Mouse (Mus musculus) embryo, embryonic 10 days (tissue): ENCODE measurements around the gene Gprc5d.
A peak's percentile ranks its signal among the peaks of the same experiment; 100 is the strongest.

Experiments used
- DNase-seq: peaks from one replicate; pipeline ENCODE4 v3.0.0-alpha.2; 2015; ENCODE audit warnings: low spot score

Gprc5d gene

DNA sequence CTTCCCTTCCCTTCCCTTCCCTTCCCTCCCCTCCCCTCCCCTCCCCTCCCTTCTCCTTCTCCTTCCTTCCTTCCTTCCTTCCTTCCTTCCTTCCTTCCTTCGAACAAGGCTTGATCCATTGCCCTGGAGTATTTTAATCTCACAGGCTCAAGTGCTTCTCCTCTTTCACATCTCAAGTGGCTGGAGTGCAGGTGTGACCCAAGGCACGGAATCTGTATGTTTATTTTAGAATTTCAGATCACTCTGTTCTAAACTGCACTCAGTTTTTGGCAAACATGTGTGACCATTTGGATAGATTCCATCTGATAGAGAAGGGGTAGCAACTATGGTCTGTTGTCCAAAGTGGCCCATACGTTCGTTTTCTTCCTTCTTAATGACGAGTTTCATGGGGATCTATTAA lies 49.9 kb downstream of the Gprc5d start:
- DNase-seq, result no peak

DNA sequence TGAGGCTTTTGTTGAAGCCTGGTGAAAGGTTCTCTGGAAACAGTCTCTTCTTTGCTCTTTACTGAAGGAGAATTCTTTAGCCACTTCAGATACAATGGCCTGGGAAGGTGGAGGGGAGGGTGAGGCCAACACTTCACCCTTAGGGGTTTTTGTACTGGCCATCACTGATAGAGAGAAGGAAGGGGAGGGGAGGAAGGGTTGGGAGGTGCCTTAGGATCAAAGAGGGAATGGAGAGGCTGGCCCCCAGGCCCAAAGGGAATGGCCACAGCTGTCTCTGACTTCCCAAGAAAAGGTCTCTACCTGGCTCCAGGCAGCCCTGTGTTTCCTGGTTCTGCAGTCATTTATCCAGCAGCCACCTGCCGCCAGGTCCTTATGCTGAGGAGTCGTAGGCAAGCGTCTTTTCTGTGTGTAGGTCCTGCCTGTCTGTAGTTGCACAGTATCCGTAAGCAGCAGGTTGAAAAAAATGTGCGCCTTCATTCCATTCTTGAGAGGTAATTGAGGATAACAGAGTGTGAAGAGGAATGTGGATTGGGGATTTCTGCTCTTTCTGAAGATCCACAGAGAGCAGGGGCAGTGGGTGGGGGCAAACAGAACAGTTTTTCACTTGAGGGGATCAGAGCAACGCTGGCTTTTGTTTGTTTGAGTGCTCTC lies 51.2 kb downstream of the Gprc5d start:
- peak; percentile 33 for DNase-seq

DNA sequence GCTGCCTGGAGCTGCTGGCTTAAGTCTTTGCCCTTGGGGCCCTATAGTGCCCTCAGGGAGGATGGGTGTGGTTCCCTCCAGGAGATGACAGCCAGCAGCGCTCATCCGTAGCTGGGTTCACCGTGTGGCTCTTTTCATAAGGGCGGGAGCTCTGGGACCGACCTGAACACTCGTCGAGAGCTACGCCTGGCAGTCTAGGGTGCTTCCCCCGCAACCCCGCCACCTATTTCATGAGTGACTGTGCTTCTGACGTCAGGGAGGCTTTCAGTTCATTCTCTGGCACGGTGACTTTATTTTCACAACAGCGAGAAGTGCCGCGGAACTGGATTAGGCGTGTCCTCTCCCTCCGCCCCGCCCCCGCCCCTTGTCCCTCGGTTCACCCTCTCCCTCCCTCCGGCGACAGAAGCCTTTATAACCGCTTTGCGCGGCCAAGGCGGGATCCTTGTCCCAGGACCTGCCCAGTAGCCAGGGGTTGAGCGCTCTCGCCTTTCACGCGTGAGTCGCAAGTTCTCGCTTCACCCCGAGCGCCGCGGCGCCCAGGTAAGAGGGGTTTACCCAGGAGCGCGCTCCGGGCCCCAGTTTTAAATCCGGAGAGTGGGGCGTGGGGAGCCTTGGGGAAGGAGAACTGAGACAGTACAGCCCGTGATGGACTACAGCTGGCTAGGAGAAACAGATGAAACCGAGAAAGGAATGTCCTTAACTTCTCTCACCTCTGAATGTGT lies 52.7 kb downstream of the Gprc5d start, which contains the start of gene Gprc5a:
Gene Gprc5a (plus strand): TSS at position 416 of the 722 bp plus-strand sequence.
- peak; percentile 77 for DNase-seq

DNA sequence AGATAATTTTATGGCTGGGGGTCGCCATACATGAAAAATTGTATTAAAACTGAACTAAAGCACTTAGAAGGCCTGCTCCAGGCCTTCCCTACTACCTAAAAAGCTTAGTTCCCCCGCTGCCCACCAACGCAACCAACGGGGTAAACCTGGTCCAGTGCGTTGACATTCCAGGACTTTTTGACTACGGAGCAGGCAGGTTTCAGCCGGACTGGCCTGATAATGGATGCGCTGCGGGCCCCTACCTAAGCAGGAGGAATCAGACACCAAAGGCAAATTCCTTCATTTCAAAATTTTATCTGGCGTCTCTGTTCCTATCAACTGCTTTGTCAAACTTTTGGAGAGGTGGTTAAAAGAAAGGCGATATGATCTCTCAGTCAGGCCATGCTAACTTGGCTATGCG lies 53.5 kb downstream of the Gprc5d start:
- DNase-seq, result no peak

DNA sequence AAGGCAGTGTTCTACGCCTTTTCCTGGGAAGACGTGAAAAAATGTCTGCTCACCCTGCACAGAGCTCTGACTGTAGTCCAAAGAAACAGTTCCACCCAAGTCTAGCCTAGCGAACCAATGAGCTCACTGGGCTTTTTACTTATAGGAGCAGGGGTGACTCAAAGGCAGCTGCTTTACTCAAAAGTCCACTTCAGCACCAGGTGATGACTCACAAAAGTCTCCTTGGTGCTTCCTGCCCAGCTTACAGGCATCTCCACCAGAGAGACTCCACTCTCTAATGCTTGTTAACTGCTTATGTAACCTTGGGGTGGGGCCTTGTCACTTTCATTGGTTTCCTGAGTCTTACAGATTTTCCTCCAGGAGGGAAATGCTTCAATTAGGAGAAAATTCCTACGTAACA lies 57.4 kb downstream of the Gprc5d start:
- no peak for DNase-seq
